Mouse (Mus musculus) spleen, embryonic (tissue): ENCODE results near the gene Vpreb3.

ENCODE experiments used
- CTCF ChIA-PET: fragments of 350-600 bp; sonication (Branson Sonifier 250); formaldehyde crosslinking; loops from one replicate; lab custom pipeline; 2022; lab: Charles Lee

Gene Vpreb3

GRCm38 (mm10) chr10:75931311-75931710, 11.5 kb upstream of the Vpreb3 start:
- CTCF ChIA-PET: no interaction called here

- CTCF ChIA-PET: interaction anchor here (0.6 to 0.7 kb wide), 3 partner anchors 18 to 168 kb away, joined by 5 to 7 read pairs (median 6); partner anchors contain the start of gene Cabin1
Measured at GRCm38 (mm10) chr10:75932081-75932678, 10.7 kb upstream of the Vpreb3 start.

GRCm38 (mm10) chr10:75932891-75933290, 10.0 kb upstream of the Vpreb3 start, which contains the start of gene Chchd10:
Chchd10 (plus strand) TSS chr10:75933130.
- CTCF ChIA-PET: interaction anchor here (0.6 to 0.7 kb wide), 2 partner anchors 81 to 169 kb away, joined by 5 to 6 read pairs; partner anchors contain the start of gene Cabin1

- CTCF ChIA-PET: no interaction called here
Measured at GRCm38 (mm10) chr10:75934991-75935390, 7.9 kb upstream of the Vpreb3 start.

GRCm38 (mm10) chr10:75935680-75936541, 6.9 kb upstream of the Vpreb3 start, which contains the start of gene Mmp11:
Mmp11 (minus strand) TSS chr10:75936496.
- CTCF ChIA-PET: interaction anchor here (0.7 to 1.1 kb wide), 2 partner anchors 12 to 16 kb away, joined by 3 to 11 read pairs; no protein-coding TSS in a partner anchor

GRCm38 (mm10) chr10:75936909-75937667, 5.8 kb upstream of the Vpreb3 start:
- CTCF ChIA-PET: no interaction called here

GRCm38 (mm10) chr10:75937851-75938643, 4.8 kb upstream of the Vpreb3 start:
- CTCF ChIA-PET: interaction anchor here (0.7 kb wide), 1 partner anchor 176 kb away, joined by 4 read pairs; no protein-coding TSS in a partner anchor

GRCm38 (mm10) chr10:75939481-75940234, 3.2 kb upstream of the Vpreb3 start:
- CTCF ChIA-PET: no interaction called here

GRCm38 (mm10) chr10:75940520-75940919, 2.3 kb upstream of the Vpreb3 start, which contains the start of gene Gm867:
Gm867 (minus strand) TSS chr10:75940672.
- CTCF ChIA-PET: no interaction called here

GRCm38 (mm10) chr10:75941042-75941824, 1.6 kb upstream of the Vpreb3 start:
- CTCF ChIA-PET: no interaction called here

GRCm38 (mm10) chr10:75944066-75944772, 1.4 kb downstream of the Vpreb3 start:
- CTCF ChIA-PET: no interaction called here

- CTCF ChIA-PET: no interaction called here
Measured at GRCm38 (mm10) chr10:75945213-75945612, 2.4 kb downstream of the Vpreb3 start.

- CTCF ChIA-PET: no interaction called here
Measured at GRCm38 (mm10) chr10:75945896-75946295, 3.0 kb downstream of the Vpreb3 start.

GRCm38 (mm10) chr10:75948079-75948478, 5.2 kb downstream of the Vpreb3 start:
- CTCF ChIA-PET: interaction anchor here (0.5 kb wide), 1 partner anchor 12 kb away, joined by 11 read pairs; no protein-coding TSS in a partner anchor

GRCm38 (mm10) chr10:75949053-75950045, 6.5 kb downstream of the Vpreb3 start:
- CTCF ChIA-PET: interaction anchor here (2.5 kb wide), 1 partner anchor 67 kb away, joined by 9 read pairs; no protein-coding TSS in a partner anchor

GRCm38 (mm10) chr10:75950791-75951210, 7.9 kb downstream of the Vpreb3 start:
- CTCF ChIA-PET: interaction anchor here (0.6 to 2.5 kb wide), 10 partner anchors 19 to 888 kb away, joined by 3 to 11 read pairs (median 5); partner anchors contain the start of gene Smarcb1
